Mouse (Mus musculus) kidney, postnatal 36 days (tissue): ENCODE data around the gene Gpr4.
A peak's percentile ranks its signal among the peaks of the same experiment; 100 is the strongest.

ENCODE experiments used
- DNase-seq, 2 experiments: peaks; one replicate each; pipeline ENCODE4 v3.0.0; 2021 to 2022; ENCODE audit warnings: mixed read lengths in 2 of 2

Gene Gpr4

DNA sequence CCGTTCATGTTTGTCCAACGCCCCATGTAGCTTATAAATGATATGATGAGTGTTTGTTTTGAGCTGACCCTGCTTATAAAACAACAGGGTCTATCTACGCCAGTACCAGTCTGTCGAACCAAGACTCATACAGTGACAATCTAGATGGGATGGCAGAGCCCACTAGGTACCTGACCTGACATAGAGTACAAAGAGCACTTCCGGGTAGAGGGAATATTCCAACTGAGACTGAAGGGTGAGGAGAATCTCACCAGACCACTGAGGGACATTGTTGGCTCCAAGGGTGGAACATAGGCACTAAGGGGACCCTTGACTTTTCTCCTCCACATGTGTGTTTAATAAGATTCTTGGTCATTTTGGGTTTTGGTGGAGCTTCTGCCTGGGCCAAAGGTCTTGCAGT lies 17.1 kb downstream of the Gpr4 start:
- DNase-seq: no peak

GRCm38 (mm10) chr7:19230041-19230580 lies 17.8 kb downstream of the Gpr4 start:
- DNase-seq: peak; percentile 71 to 76

DNA sequence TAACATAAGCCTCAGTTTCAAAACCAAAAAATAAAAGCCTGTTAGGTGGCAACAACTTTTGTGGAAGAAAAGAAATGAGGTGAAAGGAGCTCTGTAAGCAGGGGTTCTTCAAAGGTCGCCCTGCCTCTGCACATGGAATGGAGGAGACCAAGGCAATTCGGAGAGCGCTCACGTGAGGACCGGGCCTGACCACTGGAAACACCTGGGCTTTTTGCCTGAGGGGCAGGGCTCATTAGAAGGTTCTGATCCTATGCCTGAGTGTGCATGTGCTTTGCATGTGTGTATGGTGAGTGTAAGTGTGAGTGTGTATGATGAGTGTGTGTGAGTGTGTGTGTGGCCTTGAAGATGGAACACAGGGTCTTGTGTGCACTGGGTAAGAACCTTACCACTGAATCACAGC lies 18.6 kb downstream of the Gpr4 start:
- peak in 1 of 2 experiments; percentile 40 for DNase-seq

- DNase-seq: peak; percentile 52 to 80
Measured at GRCm38 (mm10) chr7:19231849-19232248, 19.5 kb downstream of the Gpr4 start.

DNA sequence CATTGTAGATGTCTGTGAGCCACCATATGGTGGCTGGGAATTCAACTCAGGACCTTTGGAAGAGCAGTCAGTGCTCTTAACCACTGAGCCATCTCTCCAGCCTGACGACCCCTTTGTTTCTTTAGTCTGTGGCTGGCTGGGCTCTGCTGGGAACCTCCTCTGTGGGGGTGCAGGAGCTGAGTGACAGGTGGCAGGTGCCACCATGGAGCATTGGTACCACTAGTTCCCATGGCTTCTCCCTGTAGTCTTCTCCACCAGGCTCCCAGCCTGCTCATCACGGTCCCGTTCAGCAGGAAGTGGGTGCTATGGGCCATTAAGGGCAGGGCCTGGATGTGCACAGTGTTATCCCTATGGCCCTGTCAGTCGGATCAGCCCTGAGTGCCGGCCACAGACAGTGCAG lies 22.3 kb downstream of the Gpr4 start:
- no peak for DNase-seq

GRCm38 (mm10) chr7:19235092-19235671 lies 22.8 kb downstream of the Gpr4 start:
- DNase-seq: no peak

- DNase-seq: no peak
Measured at GRCm38 (mm10) chr7:19236411-19236810, 24.1 kb downstream of the Gpr4 start.

GRCm38 (mm10) chr7:19238344-19238743 lies 26.0 kb downstream of the Gpr4 start:
- DNase-seq: no peak

DNA sequence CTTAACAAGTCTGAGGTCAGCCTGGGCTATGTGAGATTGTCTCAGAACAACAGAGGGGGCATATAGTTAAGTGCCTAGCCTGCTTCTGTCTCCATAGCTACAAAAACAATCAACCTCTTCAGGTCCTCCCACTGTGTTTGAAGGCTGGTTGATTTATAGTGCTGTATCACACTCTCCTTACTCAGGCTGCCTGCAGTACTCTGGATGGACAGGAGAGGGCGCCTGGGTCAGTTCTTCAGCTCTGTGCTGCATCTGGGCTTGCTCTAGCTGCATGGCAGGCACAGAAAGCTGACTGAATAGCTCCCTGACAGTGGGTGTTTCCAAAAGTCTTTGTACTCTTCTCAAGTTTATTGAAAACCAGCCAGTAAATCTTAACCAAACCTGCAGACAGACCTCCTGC lies 27.1 kb downstream of the Gpr4 start:
- peak; percentile 90 to 96 for DNase-seq

- no peak for DNase-seq
Measured at GRCm38 (mm10) chr7:19239986-19240385, 27.6 kb downstream of the Gpr4 start.

DNA sequence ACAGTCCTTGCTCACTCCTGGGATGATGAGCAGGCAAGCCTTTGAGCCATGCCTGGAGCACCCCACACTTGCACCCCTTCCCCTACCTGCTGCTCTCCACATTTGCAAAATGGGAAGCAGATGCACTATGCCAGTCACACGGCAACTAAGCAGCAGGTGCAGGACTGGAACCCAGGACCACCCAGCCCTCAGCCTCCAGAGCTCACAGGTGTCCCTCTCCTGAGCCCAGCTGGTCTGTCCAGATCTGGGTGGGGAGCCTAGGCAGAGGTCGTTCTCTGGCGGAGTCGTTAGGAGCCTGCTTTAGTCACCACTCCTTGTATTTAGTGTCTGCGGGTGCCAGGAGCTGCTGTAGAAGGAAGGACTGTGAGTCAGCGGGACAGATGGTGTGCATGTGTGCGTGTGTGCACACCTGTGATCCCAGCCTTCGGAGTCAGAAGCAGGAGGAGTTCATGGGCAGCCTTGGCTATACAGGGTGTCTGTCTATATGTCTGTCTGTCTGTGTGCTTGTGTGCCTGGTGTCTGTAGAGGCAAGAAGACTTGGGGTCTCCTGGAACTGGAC lies 28.6 kb downstream of the Gpr4 start:
- DNase-seq: no peak

- no peak for DNase-seq
Measured at GRCm38 (mm10) chr7:19242005-19242404, 29.7 kb downstream of the Gpr4 start.

DNA sequence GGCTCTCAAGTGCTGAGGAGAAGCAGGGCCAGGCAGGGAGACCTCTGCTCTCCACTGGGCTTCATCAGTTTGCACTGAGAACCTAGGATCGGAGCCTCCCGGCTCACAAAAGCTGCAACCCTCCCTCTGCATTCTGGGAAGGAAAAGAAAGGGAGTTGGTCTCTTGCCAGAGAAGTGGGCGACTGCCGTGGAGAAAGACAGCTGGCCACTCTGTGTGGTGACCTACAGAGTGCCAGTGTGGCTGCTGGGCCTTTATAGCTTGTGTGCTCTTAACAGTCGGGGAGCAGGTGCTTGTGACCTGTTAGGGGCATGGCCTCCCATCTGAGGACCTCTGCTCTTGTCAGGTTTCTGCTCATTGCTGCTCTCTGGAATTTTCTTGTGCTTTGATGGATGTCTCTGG lies 31.5 kb downstream of the Gpr4 start:
- DNase-seq: no peak

DNA sequence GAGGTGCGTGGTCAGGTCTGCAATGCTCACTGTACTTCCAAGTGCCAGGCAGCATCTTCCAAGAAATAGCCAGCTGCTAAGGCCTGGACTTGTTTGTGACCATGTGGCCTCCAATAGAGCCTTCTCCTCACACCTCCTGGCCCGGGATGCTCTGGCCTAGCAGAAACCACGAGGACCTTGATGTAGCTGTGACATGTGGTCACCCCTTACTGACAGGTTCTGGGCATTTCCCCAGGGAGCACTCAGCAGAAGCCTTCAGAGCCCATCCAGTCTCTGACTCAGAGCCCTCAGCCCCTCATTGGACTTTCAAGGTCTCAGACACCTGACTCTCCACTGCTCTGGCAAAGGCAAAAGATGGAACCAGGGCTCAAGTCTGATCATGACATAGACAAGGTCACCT lies 32.7 kb downstream of the Gpr4 start:
- no peak for DNase-seq

- DNase-seq: no peak
Measured at GRCm38 (mm10) chr7:19246855-19247254, 34.5 kb downstream of the Gpr4 start.

- no peak for DNase-seq
Measured at GRCm38 (mm10) chr7:19247511-19247910, 35.2 kb downstream of the Gpr4 start.

DNA sequence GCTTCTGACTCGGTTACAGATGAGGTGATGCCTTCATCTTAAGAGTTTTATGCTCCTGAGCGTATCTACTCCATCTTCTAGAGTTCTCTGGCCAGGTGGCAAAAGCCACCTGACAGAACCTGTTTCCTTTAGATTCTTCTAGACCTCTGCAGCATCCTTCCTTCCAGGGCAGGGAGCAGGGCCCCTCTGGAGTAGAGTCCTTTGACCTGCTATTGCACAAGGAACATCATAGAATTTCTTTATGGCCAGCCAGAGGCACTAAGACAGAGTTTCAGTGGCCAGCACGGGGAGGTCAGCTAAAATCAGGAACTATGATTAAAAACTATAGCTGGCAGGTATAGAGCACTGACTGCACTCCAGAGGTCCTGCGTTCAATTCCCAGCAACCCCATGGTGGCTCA lies 39.7 kb downstream of the Gpr4 start:
- no peak for DNase-seq

DNA sequence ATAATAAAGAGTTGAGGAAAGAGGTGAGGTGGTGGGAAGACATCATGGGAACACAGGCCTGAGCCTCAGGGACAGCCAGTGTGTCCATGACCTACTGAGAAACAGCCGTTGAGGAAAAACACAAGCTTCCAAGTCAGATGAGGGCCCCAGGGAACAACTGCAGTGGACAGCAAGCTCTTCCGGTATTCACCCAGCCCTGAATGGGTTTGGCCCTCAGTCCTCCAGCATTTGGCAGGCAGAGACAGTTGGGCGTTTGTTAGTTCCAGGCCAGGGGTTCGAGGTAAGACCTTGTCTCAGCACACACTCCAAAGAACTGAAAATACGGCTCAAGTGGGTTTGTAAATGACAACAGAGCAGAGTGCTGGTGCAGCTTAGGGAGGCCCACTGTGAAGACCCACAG lies 41.1 kb downstream of the Gpr4 start:
- no peak for DNase-seq

GRCm38 (mm10) chr7:19255395-19255794 lies 43.1 kb downstream of the Gpr4 start:
- no peak for DNase-seq

DNA sequence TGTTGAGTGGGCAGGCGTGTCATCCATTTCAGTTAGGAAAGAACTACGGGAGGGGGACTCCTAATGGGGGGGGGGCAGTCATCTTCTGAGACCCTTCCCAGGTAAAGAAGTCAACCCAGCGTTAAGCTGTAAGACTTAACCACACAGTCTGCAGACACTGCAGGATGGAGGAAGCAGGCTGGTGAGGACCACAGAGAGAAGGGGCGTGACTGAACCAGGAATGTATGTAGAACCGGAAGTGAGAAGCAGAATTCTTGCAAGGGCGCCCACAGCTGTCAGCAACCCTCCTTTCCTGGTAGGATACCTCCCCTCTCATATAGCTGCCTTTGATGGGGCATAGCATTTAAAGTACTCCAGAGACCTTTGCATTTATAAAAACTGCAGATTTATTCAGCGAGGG lies 44.2 kb downstream of the Gpr4 start:
- no peak for DNase-seq

DNA sequence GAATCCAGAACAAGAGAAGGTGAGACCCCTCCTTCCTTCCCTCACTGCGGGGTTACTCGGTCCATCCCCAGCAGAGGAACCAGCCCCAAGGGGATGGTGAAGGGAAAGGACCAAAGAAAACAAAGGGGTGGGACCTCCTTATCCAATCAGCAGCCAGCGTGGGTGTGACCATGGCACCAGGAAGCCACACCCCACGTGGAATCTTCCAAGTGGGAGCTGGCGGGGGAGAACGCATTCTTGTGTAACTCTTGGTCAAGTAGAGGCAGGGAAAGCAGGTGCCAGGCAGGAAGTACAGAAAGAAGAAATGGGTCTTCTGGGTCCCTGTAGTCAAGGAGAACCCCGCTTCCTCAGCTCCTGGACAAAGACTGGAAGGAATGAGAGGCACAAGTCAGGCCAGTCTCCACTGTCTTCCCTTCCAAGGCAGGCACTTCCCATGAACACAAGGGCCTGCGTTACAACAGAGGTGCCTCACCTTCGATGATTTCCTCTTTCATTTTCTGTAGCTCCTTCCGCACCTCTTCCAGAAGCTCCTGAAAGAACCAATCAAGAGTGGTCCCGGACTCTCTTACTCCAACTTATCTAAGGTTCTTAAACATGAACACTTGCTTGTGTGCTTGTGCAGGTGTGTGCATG lies 45.2 kb downstream of the Gpr4 start:
- peak; percentile 80 to 82 for DNase-seq

DNA sequence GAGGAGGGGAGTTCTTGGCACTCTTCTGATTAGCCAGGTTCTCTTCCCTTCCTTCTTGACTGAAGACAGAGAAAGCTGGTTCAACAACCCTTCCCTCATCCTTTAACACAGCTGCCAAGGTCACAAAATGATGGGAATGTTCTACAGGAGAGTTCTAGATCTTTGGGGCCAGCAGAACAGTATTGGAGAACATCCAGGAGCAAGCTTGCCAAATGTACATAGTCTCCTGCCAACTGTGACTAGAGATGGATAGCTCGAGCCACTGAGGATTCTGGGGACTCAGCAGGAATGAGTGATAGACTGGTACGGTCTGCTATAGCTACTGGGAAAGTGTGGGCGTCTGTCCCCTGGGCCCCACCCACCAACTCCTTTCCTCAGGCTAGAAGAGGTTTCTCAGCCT lies 46.0 kb downstream of the Gpr4 start:
- no peak for DNase-seq

DNA sequence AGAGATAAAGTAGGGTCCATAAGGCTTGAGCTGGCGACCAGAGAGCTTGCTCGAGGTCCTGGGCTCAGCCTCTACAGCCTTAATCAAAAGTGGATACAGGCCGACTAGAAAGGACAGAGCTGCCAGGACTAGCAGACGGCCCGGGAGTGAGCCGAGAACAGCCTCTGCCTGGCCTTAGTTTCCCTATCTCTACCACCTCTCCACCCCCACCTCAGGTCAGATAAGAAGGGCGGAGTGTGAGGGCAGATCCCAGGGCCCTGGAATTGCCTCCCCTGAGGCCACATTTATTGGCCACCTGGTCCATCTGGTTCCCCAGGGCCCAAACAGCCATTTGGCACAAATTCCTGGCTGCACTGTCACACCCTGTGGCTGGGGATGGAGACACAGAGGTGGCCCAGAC lies 52.8 kb downstream of the Gpr4 start:
- no peak for DNase-seq
